Mouse (Mus musculus) hindbrain, embryonic 14.5 days (tissue): ENCODE measurements around the gene Nutf2. TPM values are rescaled to one million over a fixed set of nuclear protein-coding genes. Genes with fewer than 3 reads are reported as not detected.

Experiments
- ATAC-seq: fragments of 200-750 bp; cut with Nextera tagmentation; 2 replicates; pipeline ENCODE4 v1.8.0; 2017; ENCODE audit warnings: moderate number of reproducible peaks, mild to moderate bottlenecking, moderate TSS enrichment, moderate library complexity; ENCODE audit not compliant: low FRiP score
- DNase-seq: peaks from one replicate; pipeline ENCODE4 v3.0.0-alpha.2; 2015; ENCODE audit warnings: low spot score
- H3K27ac ChIP-seq: fragments of 300-500 bp; sonication (generic); 2 replicates; pipeline ENCODE4 v1.5.1; 2014; ENCODE audit warnings: mild to moderate bottlenecking, moderate library complexity
- H3K27me3 ChIP-seq: fragments of 300-500 bp; sonication (generic); 2 replicates; pipeline ENCODE4 v1.6.1; 2014; ENCODE audit warnings: mild to moderate bottlenecking, low read length, mixed read lengths; ENCODE audit not compliant: control insufficient read depth, insufficient read depth
- H3K36me3 ChIP-seq: fragments of 300-500 bp; sonication (generic); replicated peaks from 2 replicates; pipeline ENCODE4 v1.6.1; 2014; ENCODE audit not compliant: control insufficient read depth, insufficient read depth
- H3K4me1 ChIP-seq: fragments of 300-500 bp; sonication (generic); replicated peaks from 2 replicates; pipeline ENCODE4 v1.6.1; 2014; ENCODE audit warnings: antibody characterized with exemption, low read length, mixed read lengths; ENCODE audit not compliant: control insufficient read depth, insufficient read depth
- H3K4me2 ChIP-seq: fragments of 300-500 bp; sonication (generic); replicated peaks from 2 replicates; pipeline ENCODE4 v1.6.1; 2014; ENCODE audit warnings: mild to moderate bottlenecking, moderate library complexity
- H3K4me3 ChIP-seq: fragments of 300-500 bp; sonication (generic); replicated peaks from 2 replicates; pipeline ENCODE4 v1.5.1; 2014; ENCODE audit warnings: mild to moderate bottlenecking, low read length
- H3K9ac ChIP-seq: fragments of 300-500 bp; sonication (generic); 2 replicates; pipeline ENCODE4 v1.6.1; 2014
- H3K9me3 ChIP-seq: fragments of 300-500 bp; sonication (generic); 2 replicates; pipeline ENCODE4 v1.6.1; 2016; ENCODE audit warnings: low read length; ENCODE audit not compliant: control insufficient read depth
- WGBS: fragments of 180-500 bp; shearing (Covaris S2); extraction: QIAGEN DNeasy Blood & Tissue Kit; methylation state at CpG from one replicate; pipeline ENCODE4 v1.1.7; 2014; 5-methylcytosine and 5-hydroxymethylcytosine counted together
- polyA plus RNA-seq: library from polyadenylated mRNA; unstranded; fragments of >200 nt; fragmentation: Nextera tagmentation; extraction: Ambion mirVana; gene quantifications from 2 replicates; pipeline ENCODE4 v1.2.1, GENCODE M21; 2014

Nutf2 gene
- polyA plus RNA-seq, 1 experiment from 2014 or later, result 181 TPM

GRCm38 (mm10) chr8:105861951-105862350 lies 1.6 kb downstream of the Nutf2 start:
- 0% methylated on average over 1 of the region's 1 CpGs for WGBS

GRCm38 (mm10) chr8:105866364-105867029 lies 6.1 kb downstream of the Nutf2 start:
- peaks cover 35% of the 10 kb centered on the region for H3K36me3 ChIP-seq
- H3K4me2 ChIP-seq, result no peak overlapping the region
- H3K9me3 ChIP-seq, result no peaks in the 10 kb centered on the region
- no peak overlapping the region for H3K27ac ChIP-seq
- H3K4me1 ChIP-seq, result peaks cover 12% of the 10 kb centered on the region
- no peak overlapping the region for H3K4me3 ChIP-seq
- ATAC-seq, result no peak
- H3K9ac ChIP-seq, result no peak overlapping the region
- DNase-seq, result no peak
- 84% methylated on average over 6 of the region's 6 CpGs for WGBS
- no peaks in the 10 kb centered on the region for H3K27me3 ChIP-seq

More at GRCm38 (mm10) chr8:105861951-105862350, 1.6 kb downstream of the Nutf2 start:
- Histone ChIP-seq H3K4me1 (peaks cover 27% of the 10 kb centered on the region), H3K9ac (peak overlapping the region; percentile 90), H3K27me3 (no peaks in the 10 kb centered on the region), H3K27ac (no peak overlapping the region), H3K4me2 (peak overlapping the region; percentile 89), H3K9me3 (no peaks in the 10 kb centered on the region), H3K36me3 (peaks cover 25% of the 10 kb centered on the region), H3K4me3 (peak overlapping the region; percentile 80)
- DNase-seq, result no peak
- ATAC-seq, result no peak

GRCm38 (mm10) chr8:105874301-105874700 lies 13.9 kb downstream of the Nutf2 start:
- no peak for ATAC-seq
- WGBS, result 91% methylated on average over 6 of the region's 6 CpGs
- Histone ChIP-seq H3K9ac (no peak overlapping the region), H3K27ac (no peak overlapping the region), H3K4me1 (no peaks in the 10 kb centered on the region), H3K27me3 (no peaks in the 10 kb centered on the region), H3K9me3 (no peaks in the 10 kb centered on the region), H3K4me3 (no peak overlapping the region), H3K4me2 (no peak overlapping the region), H3K36me3 (peaks cover 66% of the 10 kb centered on the region)
- DNase-seq, result no peak

- Histone ChIP-seq H3K9ac (peak within 1 kb of the TSS; percentile 89), H3K4me3 (peak within 1 kb of the TSS; percentile 81), H3K27me3 (no peaks in the 10 kb centered on the region), H3K36me3 (peaks cover 59% of the 10 kb centered on the region), H3K9me3 (no peaks in the 10 kb centered on the region), H3K4me2 (peak within 1 kb of the TSS; percentile 72), H3K4me1 (peaks cover 27% of the 10 kb centered on the region), H3K27ac (no peak within 1 kb of the TSS)
- peak; percentile 86 for ATAC-seq
- 1% methylated on average over 45 of the region's 45 CpGs for WGBS
- DNase-seq, result peak; percentile 88
These were observed 20.6 kb downstream of the Nutf2 start, which contains the start of gene Edc4 for GRCm38 (mm10) chr8:105880754-105881520. Gene Edc4, plus strand, starts transcription at chr8:105880881.

- WGBS, result 96% methylated on average over 12 of the region's 12 CpGs
- no peak for ATAC-seq
- H3K4me3 ChIP-seq, result no peak overlapping the region
- H3K9me3 ChIP-seq, result no peaks in the 10 kb centered on the region
- no peak overlapping the region for H3K4me2 ChIP-seq
- no peak overlapping the region for H3K27ac ChIP-seq
- H3K27me3 ChIP-seq, result no peaks in the 10 kb centered on the region
- H3K36me3 ChIP-seq, result peaks cover 89% of the 10 kb centered on the region
- no peak for DNase-seq
- H3K9ac ChIP-seq, result no peak overlapping the region
- 0 out of 2 replicates have a peak, but pooled peaks cover 4% of the 10 kb centered on the region for H3K4me1 ChIP-seq
These were observed 29.5 kb downstream of the Nutf2 start for GRCm38 (mm10) chr8:105889756-105890465.

- 94% methylated on average over 6 of the region's 6 CpGs for WGBS
- H3K4me2 ChIP-seq, result no peak overlapping the region
- DNase-seq, result no peak
- ATAC-seq, result no peak
- no peak overlapping the region for H3K9ac ChIP-seq
- H3K4me1 ChIP-seq, result 0 out of 2 replicates have a peak, but pooled peaks cover 4% of the 10 kb centered on the region
- no peak overlapping the region for H3K27ac ChIP-seq
- H3K9me3 ChIP-seq, result no peaks in the 10 kb centered on the region
- no peaks in the 10 kb centered on the region for H3K27me3 ChIP-seq
- no peak overlapping the region for H3K4me3 ChIP-seq
- H3K36me3 ChIP-seq, result peaks cover 82% of the 10 kb centered on the region
These were observed 30.5 kb downstream of the Nutf2 start for GRCm38 (mm10) chr8:105890870-105891269.

- H3K4me1 ChIP-seq, result 0 out of 2 replicates have a peak, but pooled peaks cover 4% of the 10 kb centered on the region
- no peak overlapping the region for H3K4me3 ChIP-seq
- H3K9ac ChIP-seq, result no peak overlapping the region
- H3K27me3 ChIP-seq, result no peaks in the 10 kb centered on the region
- H3K4me2 ChIP-seq, result no peak overlapping the region
- no peaks in the 10 kb centered on the region for H3K9me3 ChIP-seq
- peaks cover 66% of the 10 kb centered on the region for H3K36me3 ChIP-seq
- 90% methylated on average over 6 of the region's 6 CpGs for WGBS
- DNase-seq (no peak), ATAC-seq (no peak)
- H3K27ac ChIP-seq, result no peak overlapping the region
These were observed 32.1 kb downstream of the Nutf2 start for GRCm38 (mm10) chr8:105892432-105892831.

- Histone ChIP-seq H3K36me3 (peaks cover 57% of the 10 kb centered on the region), H3K9me3 (no peaks in the 10 kb centered on the region), H3K4me3 (no peak within 1 kb of the TSS), H3K27ac (0 out of 2 replicates have a peak within 1 kb of the TSS, but pooled peaks have one; percentile 26), H3K27me3 (no peaks in the 10 kb centered on the region), H3K4me1 (0 out of 2 replicates have a peak, but pooled peaks cover 4% of the 10 kb centered on the region), H3K9ac (no peak within 1 kb of the TSS; the same call in 1 of the 2 replicates), H3K4me2 (peak within 1 kb of the TSS; percentile 21; the same call in 1 of the 2 replicates)
- ATAC-seq (peak; percentile 85), DNase-seq (peak; percentile 71)
- 6% methylated on average over 11 of the region's 11 CpGs for WGBS
These were observed 33.0 kb downstream of the Nutf2 start, which contains the start of gene Nrn1l for GRCm38 (mm10) chr8:105893339-105893738. Gene Nrn1l, plus strand, starts transcription at chr8:105893567.
